Mouse (Mus musculus) liver, adult 2 months (tissue): ENCODE measurements at regions not wholly inside any gene's neighbourhood (a gene's known extent, or its start where the extent isn't known, plus 50 kb on each side); places are given as distances from the start of the nearest gene placed in this dataset.

Source experiments
- DNase-seq: peaks from one replicate; pipeline ENCODE4 v3.0.0-alpha.2; 2011; ENCODE audit warnings: low read depth, low spot score; ENCODE audit errors: extremely low read depth
- H3K27ac ChIP-seq: fragments of 200-500 bp; replicated peaks from 2 replicates; pipeline ENCODE4 v1.5.1; 2012; ENCODE audit warnings: low read depth, mild to moderate bottlenecking, control low read depth, inconsistent platforms, low read length; ENCODE audit not compliant: insufficient read depth
- H3K27me3 ChIP-seq: fragments of 200-500 bp; 2 replicates; pipeline ENCODE4 v1.6.1; 2012; ENCODE audit warnings: mild to moderate bottlenecking, moderate library complexity, low read length, inconsistent platforms; ENCODE audit not compliant: control insufficient read depth, insufficient read depth
- H3K36me3 ChIP-seq: fragments of 200-500 bp; 2 replicates; pipeline ENCODE4 v1.6.1; 2012; ENCODE audit warnings: low read length, inconsistent platforms; ENCODE audit not compliant: control insufficient read depth, insufficient read depth
- H3K4me1 ChIP-seq: fragments of 200-500 bp; 2 replicates; pipeline ENCODE4 v1.6.1; 2011; ENCODE audit warnings: low read length; ENCODE audit not compliant: control insufficient read depth, insufficient read depth
- H3K4me3 ChIP-seq: fragments of 200-500 bp; 2 replicates; pipeline ENCODE4 v1.5.1; 2011; ENCODE audit warnings: low read depth, mild to moderate bottlenecking, control low read depth, low read length, moderate library complexity; ENCODE audit not compliant: insufficient read depth
- H3K79me2 ChIP-seq: fragments of 200-500 bp; 2 replicates; pipeline ENCODE4 v1.6.1; 2012; ENCODE audit warnings: inconsistent platforms, mild to moderate bottlenecking, low read length, moderate library complexity; ENCODE audit not compliant: control insufficient read depth, insufficient read depth
- H3K9ac ChIP-seq: fragments of 200-500 bp; 2 replicates; pipeline ENCODE4 v1.6.1; 2012; ENCODE audit warnings: low read depth, mild to moderate bottlenecking, control low read depth, inconsistent platforms, low read length
- CTCF ChIP-seq: fragments of 200-500 bp; IDR thresholded peaks from 2 replicates; pipeline ENCODE4 v1.5.1; 2011; ENCODE audit warnings: low read depth, low read length, control low read depth
- POLR2A ChIP-seq: fragments of 200-500 bp; IDR thresholded peaks from 2 replicates; pipeline ENCODE4 v1.6.1; 2011; ENCODE audit warnings: low read length, control low read depth; ENCODE audit not compliant: insufficient read depth; ENCODE audit errors: extremely low read depth
- WGBS: fragments of 180-500 bp; shearing (Covaris S2); methylation state at CpG from one replicate; pipeline ENCODE4 v1.1.7; 2018; 5-methylcytosine and 5-hydroxymethylcytosine counted together

GRCm38 (mm10) chr11:18534807-18535591, 483.8 kb downstream of the Meis1 start:
- H3K9ac ChIP-seq: no peak overlapping the region
- no peaks in the 10 kb centered on the region for H3K4me1 ChIP-seq
- no peaks in the 10 kb centered on the region for H3K27me3 ChIP-seq
- WGBS: 83% methylated on average over 7 of the region's 7 CpGs
- no peaks in the 10 kb centered on the region for H3K36me3 ChIP-seq
- no peaks in the 10 kb centered on the region for H3K79me2 ChIP-seq
- TF ChIP-seq CTCF (no peak), POLR2A (no peak)
- no peak overlapping the region for H3K4me3 ChIP-seq
- DNase-seq: no peak
- H3K27ac ChIP-seq: no peak overlapping the region

DNA sequence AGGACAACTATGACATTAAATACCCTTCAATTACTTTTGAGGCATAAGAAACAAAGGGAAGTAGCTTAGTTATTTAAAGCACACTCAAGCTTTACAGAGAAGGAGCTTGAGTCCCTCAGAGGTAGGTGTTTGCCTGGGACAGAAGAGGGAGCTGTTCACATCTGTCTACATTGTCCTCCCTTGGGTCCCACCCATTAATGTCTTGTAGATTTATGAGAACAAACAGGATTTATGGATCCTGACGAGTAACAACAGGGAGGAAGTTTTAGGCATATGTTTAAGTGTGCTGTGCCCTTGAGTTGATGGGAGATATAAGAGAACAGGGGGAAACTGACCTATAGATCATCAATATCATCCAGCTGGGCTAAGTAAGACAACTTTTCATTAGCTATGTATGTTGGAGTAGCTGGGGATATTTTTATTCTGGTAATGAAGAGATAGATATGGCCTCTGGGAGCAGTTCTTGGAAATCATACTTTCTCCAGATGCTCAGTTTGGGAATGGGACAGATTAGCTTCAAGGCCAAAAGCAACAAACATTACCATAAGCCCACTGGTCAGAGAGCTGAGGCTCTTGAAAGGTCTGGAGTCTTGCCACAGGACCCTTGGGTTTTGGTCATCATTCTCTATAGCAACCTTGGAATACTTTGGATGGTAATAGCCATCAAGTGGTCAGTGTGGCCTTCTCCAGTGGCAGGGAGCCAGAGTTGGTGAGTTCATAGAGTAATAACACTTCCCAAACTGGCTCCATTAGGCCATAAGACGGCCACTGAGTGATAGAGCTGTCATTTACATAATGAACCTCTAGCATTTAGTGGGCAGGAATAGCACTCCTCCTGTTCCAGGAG, 487.3 kb downstream of the Meis1 start:
- TF ChIP-seq CTCF: no peak
- TF ChIP-seq POLR2A: no peak
- no peak overlapping the region for H3K27ac ChIP-seq
- 61% methylated on average over 2 of the region's 2 CpGs for WGBS

DNA sequence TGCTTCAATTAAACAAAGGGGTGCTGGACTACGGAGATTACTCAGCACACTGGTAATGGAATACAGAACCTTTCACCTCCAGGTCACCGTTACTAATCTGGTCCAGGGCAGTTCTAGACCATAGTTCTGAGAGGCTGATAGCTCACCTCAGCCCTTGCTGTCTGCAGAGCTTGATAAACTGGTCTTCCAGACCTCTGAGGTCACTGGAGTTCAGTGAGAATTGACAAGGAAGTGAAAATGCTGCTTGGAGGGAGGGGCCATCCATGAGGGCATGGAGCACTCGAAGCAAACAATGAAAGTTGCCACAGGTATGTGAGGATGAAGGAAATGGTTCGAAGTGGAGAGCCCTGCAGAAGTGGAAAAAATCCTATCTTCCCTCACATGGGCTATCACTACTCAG, 490.2 kb downstream of the Meis1 start:
- 39% methylated on average over 4 of the region's 4 CpGs for WGBS
- Histone ChIP-seq H3K4me3 (no peak overlapping the region), H3K27ac (no peak overlapping the region), H3K36me3 (no peaks in the 10 kb centered on the region), H3K4me1 (no peaks in the 10 kb centered on the region), H3K27me3 (no peaks in the 10 kb centered on the region), H3K79me2 (no peaks in the 10 kb centered on the region), H3K9ac (no peak overlapping the region)
- no peak for DNase-seq
- no peak for TF ChIP-seq POLR2A
- TF ChIP-seq CTCF: no peak

More for the DNA sequence above, 487.3 kb downstream of the Meis1 start:
- Histone ChIP-seq H3K27me3 (no peaks in the 10 kb centered on the region), H3K4me1 (no peaks in the 10 kb centered on the region), H3K79me2 (no peaks in the 10 kb centered on the region), H3K9ac (no peak overlapping the region), H3K4me3 (no peak overlapping the region), H3K36me3 (no peaks in the 10 kb centered on the region)
- no peak for DNase-seq

DNA sequence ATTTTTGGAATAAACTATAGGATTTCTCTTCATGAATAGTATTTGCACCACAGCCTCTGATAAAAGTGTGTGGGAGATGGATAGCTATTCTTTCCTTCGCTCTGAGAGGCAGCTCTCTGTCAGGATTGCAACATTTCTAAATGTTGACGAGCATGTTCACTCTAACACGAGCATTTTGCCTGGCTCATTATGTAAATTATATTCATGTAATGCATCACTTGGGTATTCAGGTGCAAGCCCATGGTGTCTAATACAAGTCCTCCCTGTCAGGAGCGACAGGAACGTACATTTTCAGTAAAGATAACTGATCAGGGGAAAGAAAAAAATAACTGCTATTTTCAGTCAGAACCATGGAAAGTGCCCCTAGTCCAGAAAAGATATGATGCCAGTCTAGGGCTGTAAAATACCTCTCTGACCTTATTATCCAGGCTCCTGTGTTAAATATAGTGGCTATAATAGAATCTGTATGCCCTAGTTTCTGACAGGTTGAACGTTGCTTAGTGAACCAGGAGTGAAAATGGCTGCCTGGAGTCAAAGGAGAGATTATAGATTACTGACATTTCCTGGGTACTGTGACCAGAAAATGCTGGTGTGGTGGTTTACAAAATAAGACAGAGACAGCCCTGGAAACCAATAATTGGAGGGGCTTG, 523.6 kb downstream of the Meis1 start:
- H3K27ac ChIP-seq: no peak overlapping the region
- no peak overlapping the region for H3K4me3 ChIP-seq
- TF ChIP-seq POLR2A (no peak), CTCF (no peak)
- no peaks in the 10 kb centered on the region for H3K79me2 ChIP-seq
- no peak for DNase-seq
- H3K9ac ChIP-seq: no peak overlapping the region
- no peaks in the 10 kb centered on the region for H3K36me3 ChIP-seq
- no peaks in the 10 kb centered on the region for H3K4me1 ChIP-seq
- no peaks in the 10 kb centered on the region for H3K27me3 ChIP-seq
- 64% methylated on average over 6 of the region's 6 CpGs for WGBS

GRCm38 (mm10) chr11:18493981-18494380, 524.8 kb downstream of the Meis1 start:
- Histone ChIP-seq H3K36me3 (no peaks in the 10 kb centered on the region), H3K4me1 (no peaks in the 10 kb centered on the region), H3K4me3 (no peak overlapping the region), H3K27me3 (no peaks in the 10 kb centered on the region), H3K79me2 (no peaks in the 10 kb centered on the region), H3K27ac (no peak overlapping the region), H3K9ac (no peak overlapping the region)
- WGBS: 71% methylated on average over 5 of the region's 5 CpGs
- TF ChIP-seq CTCF (no peak), POLR2A (no peak)
- DNase-seq: no peak

DNA sequence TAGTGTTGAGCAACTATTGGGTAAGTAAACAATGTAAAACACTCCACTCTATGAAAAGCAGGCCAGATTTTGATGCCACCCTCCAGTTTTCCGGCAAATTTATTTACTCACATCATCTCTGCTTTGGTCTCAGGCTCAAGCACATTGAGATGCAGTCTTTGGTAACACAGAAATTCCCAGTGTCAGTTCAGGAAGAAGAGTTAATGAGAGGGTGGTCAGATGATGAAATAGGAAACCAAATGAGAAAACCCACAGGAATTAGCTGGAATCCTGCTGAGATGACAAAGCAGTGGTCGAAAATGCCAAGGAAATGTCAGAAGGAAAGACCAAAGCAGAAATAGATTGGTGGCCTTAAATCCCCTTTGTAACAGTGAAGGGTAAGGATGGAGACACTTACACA, 525.7 kb downstream of the Meis1 start:
- Histone ChIP-seq H3K4me1 (no peaks in the 10 kb centered on the region), H3K4me3 (no peak overlapping the region), H3K27ac (no peak overlapping the region), H3K36me3 (no peaks in the 10 kb centered on the region), H3K9ac (no peak overlapping the region), H3K27me3 (no peaks in the 10 kb centered on the region), H3K79me2 (no peaks in the 10 kb centered on the region)
- TF ChIP-seq CTCF (no peak), POLR2A (no peak)
- DNase-seq: no peak
- 45% methylated on average over 2 of the region's 2 CpGs for WGBS
